Mouse (Mus musculus) urinary bladder, postnatal 4 days (tissue): ENCODE results near the gene Crispld2.
A peak's percentile ranks its signal among the peaks of the same experiment; 100 is the strongest.

ENCODE experiments used
- DNase-seq, 2 experiments: peaks; one replicate each; pipeline ENCODE4 v3.0.0; 2021 to 2022; ENCODE audit warnings: low spot score in 2 of 2

Crispld2 gene

GRCm38 (mm10) chr8:120000461-120000860 is 8.2 kb downstream of the Crispld2 start:
- DNase-seq = no peak

- no peak for DNase-seq
Measured at GRCm38 (mm10) chr8:120001712-120002111, 9.5 kb downstream of the Crispld2 start.

- no peak for DNase-seq
Measured at GRCm38 (mm10) chr8:120002348-120002747, 10.1 kb downstream of the Crispld2 start.

- peak in 1 of 2 experiments; percentile 73 for DNase-seq
Measured at GRCm38 (mm10) chr8:120004154-120004702, 12.0 kb downstream of the Crispld2 start.

GRCm38 (mm10) chr8:120004705-120005381 is 12.6 kb downstream of the Crispld2 start:
- no peak for DNase-seq

GRCm38 (mm10) chr8:120006645-120007160 is 14.5 kb downstream of the Crispld2 start:
- no peak for DNase-seq

- no peak for DNase-seq
Measured at GRCm38 (mm10) chr8:120007178-120007577, 14.9 kb downstream of the Crispld2 start.

GRCm38 (mm10) chr8:120009284-120009683 is 17.0 kb downstream of the Crispld2 start:
- no peak for DNase-seq

GRCm38 (mm10) chr8:120012491-120012890 is 20.3 kb downstream of the Crispld2 start:
- no peak for DNase-seq

GRCm38 (mm10) chr8:120012927-120013326 is 20.7 kb downstream of the Crispld2 start:
- no peak for DNase-seq

- no peak for DNase-seq
Measured at GRCm38 (mm10) chr8:120014267-120015023, 22.2 kb downstream of the Crispld2 start.

- DNase-seq = no peak
Measured at GRCm38 (mm10) chr8:120015916-120016315, 23.7 kb downstream of the Crispld2 start.

- no peak for DNase-seq
Measured at GRCm38 (mm10) chr8:120016424-120016823, 24.2 kb downstream of the Crispld2 start.

GRCm38 (mm10) chr8:120017349-120017748 is 25.1 kb downstream of the Crispld2 start:
- DNase-seq = no peak

GRCm38 (mm10) chr8:120017786-120018185 is 25.5 kb downstream of the Crispld2 start:
- DNase-seq = no peak

GRCm38 (mm10) chr8:120018379-120018778 is 26.1 kb downstream of the Crispld2 start:
- no peak for DNase-seq

GRCm38 (mm10) chr8:120019297-120019696 is 27.1 kb downstream of the Crispld2 start:
- no peak for DNase-seq

- no peak for DNase-seq
Measured at GRCm38 (mm10) chr8:120020298-120020697, 28.1 kb downstream of the Crispld2 start.

- no peak for DNase-seq
Measured at GRCm38 (mm10) chr8:120026199-120026598, 34.0 kb downstream of the Crispld2 start.

- no peak for DNase-seq
Measured at GRCm38 (mm10) chr8:120026991-120027390, 34.8 kb downstream of the Crispld2 start.

GRCm38 (mm10) chr8:120030447-120030846 is 38.2 kb downstream of the Crispld2 start:
- DNase-seq = no peak

- DNase-seq = no peak
Measured at GRCm38 (mm10) chr8:120032549-120033208, 40.4 kb downstream of the Crispld2 start.
